Mouse (Mus musculus) olfactory bulb, adult 2 months (tissue): ENCODE results near the gene Acvr1b.
A peak's percentile ranks its signal among the peaks of the same experiment; 100 is the strongest.

Source experiments
- CTCF ChIP-seq: fragments of 200-500 bp; IDR thresholded peaks from 2 replicates; pipeline ENCODE4 v1.5.1; 2012; ENCODE audit warnings: low read depth, mild to moderate bottlenecking, low read length, moderate library complexity; ENCODE audit not compliant: insufficient read depth
- POLR2A ChIP-seq: fragments of 200-500 bp; IDR thresholded peaks from 2 replicates; pipeline ENCODE4 v1.6.1; 2012; ENCODE audit warnings: mild to moderate bottlenecking, low read depth, low read length, moderate library complexity; ENCODE audit not compliant: insufficient read depth

DNA sequence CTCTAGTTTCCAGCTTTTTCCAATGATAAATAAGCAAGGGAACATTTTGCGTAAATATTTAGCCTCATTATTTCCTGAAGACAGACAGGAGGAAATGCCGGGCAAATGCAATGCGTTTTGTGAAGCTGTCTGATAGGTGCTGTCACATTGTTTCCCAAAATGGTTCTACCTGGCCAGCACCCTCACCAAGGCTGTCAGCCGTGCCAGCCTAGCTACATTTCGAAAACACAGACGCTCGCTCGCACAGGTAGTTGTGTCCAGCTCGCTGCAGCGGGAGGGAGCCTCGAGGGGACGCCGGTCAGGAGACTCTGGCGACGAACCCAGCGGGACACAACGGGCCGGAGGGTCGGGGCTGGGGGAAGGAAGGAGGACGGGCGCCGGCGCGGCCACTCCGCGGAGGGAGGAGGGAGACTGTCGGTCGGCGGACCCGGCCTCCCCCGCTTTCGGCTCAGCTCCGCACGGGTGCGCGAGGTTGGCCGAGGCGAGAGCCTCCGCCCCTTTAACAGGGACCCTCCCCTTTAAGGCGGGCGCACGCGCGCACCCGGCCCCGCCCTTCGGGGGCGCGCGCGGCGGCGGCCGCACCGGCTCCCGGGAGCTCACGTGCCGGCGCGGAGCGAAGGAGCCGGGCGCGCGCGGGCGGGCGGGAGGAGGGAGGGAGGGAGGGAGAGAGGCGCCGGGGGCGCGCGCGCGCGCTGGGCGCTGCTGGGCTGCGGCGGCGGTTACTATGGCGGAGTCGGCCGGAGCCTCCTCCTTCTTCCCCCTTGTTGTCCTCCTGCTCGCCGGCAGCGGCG, at the start of gene Acvr1b:
- TF ChIP-seq CTCF: no peak
- TF ChIP-seq POLR2A: peak; percentile 68; the same call in 1 of the 2 replicates
